Mouse (Mus musculus) adrenal gland, postnatal 36 days (tissue): ENCODE measurements around the gene Tox4. TPM values are rescaled to one million over a fixed set of nuclear protein-coding genes. Genes with fewer than 3 reads are reported as not detected.
"Not testable (repeated sequence)": the region's sequence is repeated elsewhere in the genome, so short reads cannot be mapped to it uniquely, and the experiment has no call there.

Experiments used
- DNase-seq, 2 experiments: peaks; one replicate each; pipeline ENCODE4 v3.0.0; 2021; ENCODE audit warnings: mixed read lengths in 1 of 2
- long read RNA-seq, 2 experiments: library from polyadenylated mRNA; stranded (forward); transcript quantifications; one replicate each; pipeline ENCODE4 v2.0.0; 2021; ENCODE audit warnings: borderline sequencing depth in 2 of 2
- total RNA-seq, 2 experiments: library from RNA; stranded (reverse); gene quantifications; 2 replicates each; pipeline ENCODE4 v1.2.3; 2021

Tox4 gene
- total RNA-seq, result 10 to 100 TPM; 55.3 to 70.4 TPM
- long read RNA-seq, experiment 1, full-length matches to known transcripts, result 2 of 38 reads
- long read RNA-seq, experiment 1, partial matches to known transcripts, result 30 of 38 reads
- long read RNA-seq, experiment 1, other reads (novel, unspliced or antisense), result 6 of 38 reads
- long read RNA-seq, experiment 2, full-length matches to known transcripts, result 1 of 16 reads
- long read RNA-seq, experiment 2, partial matches to known transcripts, result 14 of 16 reads
- long read RNA-seq, experiment 2, other reads (novel, unspliced or antisense), result 1 of 16 reads

GRCm38 (mm10) chr14:52278932-52279746, at the start of gene Tox4, which contains the start of gene Rab2b:
Gene Tox4, plus strand, starts transcription at chr14:52279146.
Gene Rab2b, minus strand, starts transcription at chr14:52279545.
- DNase-seq, result peak; percentile 97 to 99

GRCm38 (mm10) chr14:52232249-52232648, 46.7 kb upstream of the Tox4 start:
- DNase-seq, result no peak

- DNase-seq, result peak; percentile 78 to 80
These were observed 43.8 kb upstream of the Tox4 start for GRCm38 (mm10) chr14:52235165-52235564.

- DNase-seq, result no peak
These were observed 42.7 kb upstream of the Tox4 start for GRCm38 (mm10) chr14:52236216-52236615.

GRCm38 (mm10) chr14:52244041-52244689, 34.8 kb upstream of the Tox4 start:
- peak; percentile 98 to 99 for DNase-seq

- no peak for DNase-seq
These were observed 34.3 kb upstream of the Tox4 start for GRCm38 (mm10) chr14:52244690-52245042.

- DNase-seq, result no peak
These were observed 32.8 kb upstream of the Tox4 start for GRCm38 (mm10) chr14:52246129-52246528.

- DNase-seq, result peak in 1 of 2 experiments; percentile 25
These were observed 22.4 kb upstream of the Tox4 start for GRCm38 (mm10) chr14:52256311-52257175.

GRCm38 (mm10) chr14:52257484-52258213, 21.3 kb upstream of the Tox4 start, which contains the start of gene Chd8:
Gene Chd8, minus strand, starts transcription at chr14:52257780.
- peak; percentile 99 for DNase-seq

- DNase-seq, result peak; percentile 59 to 68
These were observed 6.2 kb upstream of the Tox4 start for GRCm38 (mm10) chr14:52272781-52273180.

GRCm38 (mm10) chr14:52277210-52277609, 1.7 kb upstream of the Tox4 start:
- no peak for DNase-seq

- peak in 1 of 2 experiments; percentile 18 for DNase-seq
These were observed 788 bp downstream of the Tox4 start for GRCm38 (mm10) chr14:52279747-52280120.

- DNase-seq, result no peak
These were observed 4.7 kb downstream of the Tox4 start for GRCm38 (mm10) chr14:52283629-52284028.

- DNase-seq, result no peak
These were observed 5.2 kb downstream of the Tox4 start for GRCm38 (mm10) chr14:52284191-52284590.

- DNase-seq, result no peak
These were observed 16.8 kb downstream of the Tox4 start for GRCm38 (mm10) chr14:52295558-52296264.

- DNase-seq, result not testable (repeated sequence)
These were observed 24.6 kb downstream of the Tox4 start for GRCm38 (mm10) chr14:52303517-52303916.

GRCm38 (mm10) chr14:52304644-52305271, 25.8 kb downstream of the Tox4 start, which contains the start of gene Mettl3:
Gene Mettl3, minus strand, starts transcription at chr14:52305128.
- DNase-seq, result peak; percentile 92

- no peak for DNase-seq
These were observed 27.2 kb downstream of the Tox4 start for GRCm38 (mm10) chr14:52306100-52306499.

GRCm38 (mm10) chr14:52310343-52310742, 31.4 kb downstream of the Tox4 start:
- not testable (repeated sequence) for DNase-seq

- DNase-seq, result no peak
These were observed 32.0 kb downstream of the Tox4 start for GRCm38 (mm10) chr14:52310906-52311305.
